Mouse (Mus musculus) kidney, postnatal 14 days (tissue): Measurements from ENCODE around the gene Gm21797.
"Not testable (repeated sequence)": the region's sequence is repeated elsewhere in the genome, so short reads cannot be mapped to it uniquely, and the experiment has no call there.

Experiments
- DNase-seq: peaks from one replicate; pipeline ENCODE4 v3.0.0; 2022; ENCODE audit warnings: mixed read lengths

Gene Gm21797

DNA sequence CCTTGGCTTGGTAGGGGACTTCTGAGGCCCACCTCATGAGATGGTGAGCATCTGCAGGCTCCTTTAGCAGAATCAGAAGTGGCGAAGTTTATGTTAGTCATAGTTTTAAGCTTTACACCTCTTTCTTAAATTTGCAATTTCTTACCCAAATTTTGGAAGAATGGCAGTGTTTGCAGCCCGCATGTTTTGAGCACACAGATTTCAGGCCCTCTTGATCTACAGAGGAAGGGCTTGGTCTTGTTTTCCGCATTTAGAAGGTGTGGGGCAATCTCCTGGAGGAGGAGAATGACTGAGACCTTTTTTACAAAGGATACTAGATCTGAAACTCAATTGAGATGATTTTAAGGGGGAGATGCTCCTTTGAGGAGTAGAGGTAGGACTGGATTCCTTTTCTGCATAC is at the start of gene Gm21797:
Gene Gm21797 (minus strand): TSS at position 101 of the 400 bp plus-strand sequence.
- not testable (repeated sequence) for DNase-seq

DNA sequence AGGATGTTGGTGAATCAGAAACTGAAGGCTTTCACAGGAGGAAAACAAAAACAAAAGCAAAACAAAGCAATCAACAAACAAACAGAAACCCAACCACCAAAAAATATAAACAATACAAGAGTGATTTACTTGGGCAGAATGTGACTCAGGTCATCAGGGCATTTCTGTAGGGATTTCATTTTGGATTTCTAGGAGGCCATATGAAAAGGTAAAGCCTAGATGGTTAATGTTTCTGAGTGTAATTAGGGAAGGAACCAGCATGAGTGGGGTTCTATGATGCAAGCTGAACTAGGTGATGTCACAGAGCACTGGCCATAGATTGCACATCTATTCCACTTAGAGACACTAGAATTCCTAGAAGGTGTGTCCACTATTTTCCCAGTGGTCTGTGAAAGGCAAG is 29.0 kb upstream of the Gm21797 start, which contains the start of gene Gm20795:
Gene Gm20795 (plus strand): TSS at position 301 of the 400 bp plus-strand sequence.
- DNase-seq = not testable (repeated sequence)
